Mouse (Mus musculus) lung, adult 2 months (tissue): Measurements from ENCODE around the gene Bcl11a. TPM values are rescaled to one million over a fixed set of nuclear protein-coding genes. Genes with fewer than 3 reads are reported as not detected.
A peak's percentile ranks its signal among the peaks of the same experiment; 100 is the strongest.

Source experiments
- DNase-seq: peaks from one replicate; pipeline ENCODE4 v3.0.0; 2022
- H3K4me1 ChIP-seq: fragments of 200-500 bp; 2 replicates; pipeline ENCODE4 v1.6.1; 2011; ENCODE audit warnings: low read length; ENCODE audit not compliant: control insufficient read depth, insufficient read depth
- H3K4me3 ChIP-seq: fragments of 200-500 bp; replicated peaks from 2 replicates; pipeline ENCODE3; 2011; ENCODE audit warnings: low read depth, mild to moderate bottlenecking, control low read depth, low read length; ENCODE audit errors: extremely low read depth
- CTCF ChIP-seq: fragments of 200-500 bp; IDR thresholded peaks from 2 replicates; pipeline ENCODE4 v1.5.1; 2011; ENCODE audit warnings: mild to moderate bottlenecking, low read length, control low read depth; ENCODE audit not compliant: insufficient read depth
- POLR2A ChIP-seq: fragments of 200-500 bp; IDR thresholded peaks from 2 replicates; pipeline ENCODE4 v1.6.1; 2011; ENCODE audit warnings: low read depth, mild to moderate bottlenecking, control low read depth, low read length, borderline replicate concordance; ENCODE audit errors: extremely low read depth
- WGBS: fragments of 180-500 bp; shearing (Covaris S2); methylation state at CpG from one replicate; pipeline ENCODE4 v1.1.7; 2018; 5-methylcytosine and 5-hydroxymethylcytosine counted together
- polyA plus RNA-seq: library from polyadenylated mRNA; depleted of rRNA; stranded (reverse); fragments of >200 nt; gene quantifications from 2 replicates; pipeline ENCODE4 v1.2.3, GENCODE M21; 2012; rRNA removed

Bcl11a gene
- 0.96 and 1.5 TPM in 2 replicates for polyA plus RNA-seq

GRCm38 (mm10) chr11:24077795-24078705 lies at the start of gene Bcl11a:
Gene Bcl11a (plus strand): TSS chr11:24078056.
- WGBS, result under 1% methylated on average over 40 of the region's 51 CpGs
- DNase-seq, result no peak

GRCm38 (mm10) chr11:24044025-24044424 lies 33.8 kb upstream of the Bcl11a start:
- TF ChIP-seq CTCF (no peak), POLR2A (no peak)
- 52% methylated on average over 6 of the region's 6 CpGs for WGBS
- DNase-seq, result no peak
- H3K4me3 ChIP-seq, result no peak overlapping the region
- no peaks in the 10 kb centered on the region for H3K4me1 ChIP-seq

More at GRCm38 (mm10) chr11:24077795-24078705, at the start of gene Bcl11a:
- Histone ChIP-seq H3K4me1 (0 out of 2 replicates have a peak, but pooled peaks cover 4% of the 10 kb centered on the region), H3K4me3 (peak within 1 kb of the TSS; percentile 64)
- TF ChIP-seq POLR2A (no peak), CTCF (no peak)

- WGBS, result 4% methylated on average over 28 of the region's 28 CpGs
- DNase-seq, result peak; percentile 67
- TF ChIP-seq CTCF (peak; percentile 85), POLR2A (no peak)
- H3K4me1 ChIP-seq, result no peaks in the 10 kb centered on the region
- peak overlapping the region; percentile 34 for H3K4me3 ChIP-seq
These were observed 28.4 kb upstream of the Bcl11a start for GRCm38 (mm10) chr11:24049226-24050031.

- no peak for TF ChIP-seq CTCF
- TF ChIP-seq POLR2A, result no peak
- WGBS, result 75% methylated on average over 11 of the region's 11 CpGs
- Histone ChIP-seq H3K4me1 (no peaks in the 10 kb centered on the region), H3K4me3 (no peak overlapping the region)
- DNase-seq, result no peak
These were observed 27.7 kb upstream of the Bcl11a start for GRCm38 (mm10) chr11:24050032-24050757.

- WGBS, result 70% methylated on average over 6 of the region's 6 CpGs
- no peaks in the 10 kb centered on the region for H3K4me1 ChIP-seq
- no peak for DNase-seq
- TF ChIP-seq POLR2A (no peak), CTCF (no peak)
- H3K4me3 ChIP-seq, result no peak overlapping the region
These were observed 25.0 kb upstream of the Bcl11a start for GRCm38 (mm10) chr11:24052882-24053281.

GRCm38 (mm10) chr11:24059137-24059536 lies 18.7 kb upstream of the Bcl11a start:
- TF ChIP-seq CTCF (no peak), POLR2A (no peak)
- no peak for DNase-seq
- 19% methylated on average over 1 of the region's 1 CpGs for WGBS
- Histone ChIP-seq H3K4me1 (no peaks in the 10 kb centered on the region; the same call in 1 of the 2 replicates), H3K4me3 (no peak overlapping the region)

GRCm38 (mm10) chr11:24060428-24060827 lies 17.4 kb upstream of the Bcl11a start:
- WGBS, result 12% methylated on average over 5 of the region's 5 CpGs
- Histone ChIP-seq H3K4me3 (no peak overlapping the region), H3K4me1 (no peaks in the 10 kb centered on the region; the same call in 1 of the 2 replicates)
- no peak for TF ChIP-seq POLR2A
- TF ChIP-seq CTCF, result no peak
- DNase-seq, result no peak

- TF ChIP-seq CTCF (no peak), POLR2A (no peak)
These were observed 16.0 kb upstream of the Bcl11a start for GRCm38 (mm10) chr11:24061819-24062218.

GRCm38 (mm10) chr11:24062495-24063096 lies 15.3 kb upstream of the Bcl11a start:
- H3K4me1 ChIP-seq, result no peaks in the 10 kb centered on the region; the same call in 1 of the 2 replicates
- H3K4me3 ChIP-seq, result no peak overlapping the region
- 43% methylated on average over 9 of the region's 9 CpGs for WGBS
- no peak for DNase-seq
- TF ChIP-seq CTCF (no peak), POLR2A (no peak)

More at GRCm38 (mm10) chr11:24061819-24062218, 16.0 kb upstream of the Bcl11a start:
- 4% methylated on average over 14 of the region's 14 CpGs for WGBS
- no peak for DNase-seq
- H3K4me1 ChIP-seq, result no peaks in the 10 kb centered on the region; the same call in 1 of the 2 replicates
- no peak overlapping the region for H3K4me3 ChIP-seq
